Mouse (Mus musculus) liver, embryonic 11.5 days (tissue): ENCODE results near the gene Gm9972. TPM values are rescaled to one million over a fixed set of nuclear protein-coding genes. Genes with fewer than 3 reads are reported as not detected.

Experiments
- ATAC-seq: fragments of 200-750 bp; cut with Nextera tagmentation; replicated peaks from 2 replicates; pipeline ENCODE4 v1.8.0; 2017; ENCODE audit warnings: moderate number of reproducible peaks, mild to moderate bottlenecking, moderate TSS enrichment, moderate library complexity; ENCODE audit not compliant: low FRiP score
- DNase-seq: peaks from one replicate; pipeline ENCODE4 v3.0.0-alpha.2; 2017; ENCODE audit warnings: low spot score
- H3K27ac ChIP-seq: fragments of 300-500 bp; sonication (generic); 2 replicates; pipeline ENCODE4 v1.5.1; 2014; ENCODE audit warnings: mild to moderate bottlenecking, low read depth, low read length, control low read depth
- H3K27me3 ChIP-seq: fragments of 300-500 bp; sonication (generic); replicated peaks from 2 replicates; pipeline ENCODE4 v1.6.1; 2014; ENCODE audit warnings: low read length, mixed read lengths; ENCODE audit not compliant: control insufficient read depth, insufficient read depth
- H3K36me3 ChIP-seq: fragments of 300-500 bp; sonication (generic); 2 replicates; pipeline ENCODE4 v1.6.1; 2014; ENCODE audit warnings: mild to moderate bottlenecking, low read length, moderate library complexity, mixed read lengths; ENCODE audit not compliant: control insufficient read depth, insufficient read depth
- H3K4me1 ChIP-seq: fragments of 300-500 bp; sonication (generic); replicated peaks from 2 replicates; pipeline ENCODE4 v1.6.1; 2014; ENCODE audit warnings: low read length, mixed read lengths; ENCODE audit not compliant: control insufficient read depth, insufficient read depth
- H3K4me2 ChIP-seq: fragments of 300-500 bp; sonication (generic); 2 replicates; pipeline ENCODE4 v1.6.1; 2014; ENCODE audit warnings: mild to moderate bottlenecking, control low read depth, moderate library complexity
- H3K4me3 ChIP-seq: fragments of 300-500 bp; sonication (generic); 2 replicates; pipeline ENCODE4 v1.5.1; 2014; ENCODE audit warnings: low read depth, low read length, control low read depth
- H3K9ac ChIP-seq: fragments of 300-500 bp; sonication (generic); 2 replicates; pipeline ENCODE4 v1.6.1; 2014; ENCODE audit warnings: low read depth, low read length, control low read depth
- H3K9me3 ChIP-seq: fragments of 300-500 bp; sonication (generic); 2 replicates; pipeline ENCODE4 v1.6.1; 2016; ENCODE audit warnings: low read length, inconsistent platforms, mixed read lengths; ENCODE audit not compliant: control insufficient read depth
- WGBS: fragments of 180-500 bp; shearing (Covaris S2); extraction: QIAGEN DNeasy Blood & Tissue Kit; methylation state at CpG from one replicate; pipeline ENCODE4 v1.1.7; 2014; 5-methylcytosine and 5-hydroxymethylcytosine counted together
- polyA plus RNA-seq: library from polyadenylated mRNA; unstranded; fragments of >200 nt; fragmentation: Nextera tagmentation; extraction: Ambion mirVana; gene quantifications from 2 replicates; pipeline ENCODE4 v1.2.1, GENCODE M21; 2014

Gene Gm9972
- polyA plus RNA-seq, 1 experiment from 2014 or later = not detected

GRCm38 (mm10) chr11:43054972-43055371 lies 19.4 kb downstream of the Gm9972 start:
- Histone ChIP-seq H3K36me3 (no peaks in the 10 kb centered on the region), H3K9me3 (no peaks in the 10 kb centered on the region), H3K27me3 (no peaks in the 10 kb centered on the region), H3K9ac (no peak overlapping the region), H3K4me3 (no peak overlapping the region), H3K4me2 (no peak overlapping the region), H3K4me1 (no peaks in the 10 kb centered on the region), H3K27ac (no peak overlapping the region)
- 77% methylated on average over 5 of the region's 5 CpGs for WGBS
- no peak for ATAC-seq
- DNase-seq = no peak

GRCm38 (mm10) chr11:43059437-43059970 lies 24.0 kb downstream of the Gm9972 start:
- no peaks in the 10 kb centered on the region for H3K4me1 ChIP-seq
- H3K27me3 ChIP-seq = no peaks in the 10 kb centered on the region
- H3K27ac ChIP-seq = no peak overlapping the region
- no peak overlapping the region for H3K4me2 ChIP-seq
- H3K9me3 ChIP-seq = no peaks in the 10 kb centered on the region
- ATAC-seq (no peak), DNase-seq (no peak)
- 33% methylated on average over 5 of the region's 5 CpGs for WGBS
- no peak overlapping the region for H3K9ac ChIP-seq
- no peak overlapping the region for H3K4me3 ChIP-seq
- H3K36me3 ChIP-seq = no peaks in the 10 kb centered on the region

GRCm38 (mm10) chr11:43062286-43062685 lies 26.7 kb downstream of the Gm9972 start:
- Histone ChIP-seq H3K27ac (no peak overlapping the region), H3K9ac (no peak overlapping the region), H3K27me3 (no peaks in the 10 kb centered on the region), H3K4me2 (no peak overlapping the region), H3K4me3 (no peak overlapping the region), H3K36me3 (no peaks in the 10 kb centered on the region), H3K4me1 (no peaks in the 10 kb centered on the region), H3K9me3 (no peaks in the 10 kb centered on the region)
- no peak for DNase-seq
- WGBS = 61% methylated on average over 3 of the region's 3 CpGs
- ATAC-seq = no peak

GRCm38 (mm10) chr11:43086309-43087050 lies 50.9 kb downstream of the Gm9972 start:
- H3K4me3 ChIP-seq = no peak overlapping the region
- no peak for DNase-seq
- H3K9me3 ChIP-seq = no peaks in the 10 kb centered on the region
- H3K4me2 ChIP-seq = no peak overlapping the region
- no peak for ATAC-seq
- H3K36me3 ChIP-seq = no peaks in the 10 kb centered on the region
- H3K27ac ChIP-seq = no peak overlapping the region
- no peaks in the 10 kb centered on the region for H3K4me1 ChIP-seq
- H3K9ac ChIP-seq = no peak overlapping the region
- 75% methylated on average over 8 of the region's 8 CpGs for WGBS
- no peaks in the 10 kb centered on the region for H3K27me3 ChIP-seq

Other genes starting within 250 kb of the Gm9972 start
- 0.04 TPM in 1 of 2 replicates, not detected in the other for gene Atp10b, start 114.1 kb downstream of the Gm9972 start, polyA plus RNA-seq